Mouse (Mus musculus) embryo, embryonic 10.5 days (tissue): ENCODE data around the gene Olfr1417.
A peak's percentile ranks its signal among the peaks of the same experiment; 100 is the strongest.

Source experiments
- DNase-seq: peaks from one replicate; pipeline ENCODE4 v3.0.0-alpha.2; 2015; ENCODE audit warnings: low spot score

Olfr1417 gene

DNA sequence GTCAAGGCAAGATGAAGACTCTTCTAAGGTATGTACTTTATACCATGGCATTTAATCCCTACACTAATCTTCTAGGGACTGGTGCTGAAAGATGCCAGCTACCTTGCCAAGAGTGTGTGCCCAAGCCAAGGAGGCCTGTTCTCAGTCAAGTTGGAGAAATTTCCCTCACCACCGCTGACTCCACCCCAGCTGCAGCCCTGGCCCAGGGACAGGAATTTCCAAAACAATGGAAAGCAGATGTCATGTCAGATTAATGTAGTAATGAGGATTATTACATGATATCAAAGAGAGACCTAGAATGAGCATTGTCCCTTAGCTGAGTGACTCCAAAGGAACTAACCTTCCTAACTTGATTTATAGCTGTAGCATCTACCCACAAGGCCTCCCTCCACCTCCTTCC is 28.2 kb downstream of the Olfr1417 start:
- DNase-seq = no peak

DNA sequence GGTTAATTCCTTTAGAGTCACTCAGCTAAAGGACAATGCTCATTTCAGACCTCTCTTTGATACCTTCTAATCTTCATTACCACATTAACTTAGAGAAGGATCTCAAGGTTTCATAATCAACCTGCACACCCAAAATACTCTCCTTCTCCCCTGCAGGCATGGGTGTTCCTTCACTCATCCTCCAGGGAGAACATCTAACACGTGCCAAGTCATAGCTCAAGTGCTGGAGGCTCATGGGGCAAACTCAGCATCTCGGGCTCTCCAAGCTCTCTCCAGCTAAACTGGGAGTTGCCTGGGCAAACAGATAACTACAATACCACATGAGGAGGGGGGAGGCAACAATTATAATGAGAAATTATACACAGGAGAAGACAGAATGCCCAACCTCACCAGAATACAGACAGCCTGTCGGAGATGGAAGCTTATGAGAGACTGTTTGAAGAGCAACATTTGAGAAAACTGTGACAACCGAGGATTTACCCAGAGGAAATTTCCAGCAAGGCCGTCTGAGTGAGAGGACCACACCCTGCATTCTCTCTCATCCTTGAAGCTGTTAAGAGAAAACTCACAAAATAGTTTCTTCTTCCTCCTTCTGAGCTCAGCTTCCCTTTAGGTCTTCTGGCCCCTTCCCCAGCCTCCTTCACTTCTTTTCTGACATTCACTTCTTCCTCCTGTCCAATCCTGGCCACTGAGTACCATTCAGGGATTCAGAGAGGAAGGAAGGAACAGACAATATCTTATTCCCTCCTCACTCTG is 28.8 kb downstream of the Olfr1417 start:
- DNase-seq = no peak

DNA sequence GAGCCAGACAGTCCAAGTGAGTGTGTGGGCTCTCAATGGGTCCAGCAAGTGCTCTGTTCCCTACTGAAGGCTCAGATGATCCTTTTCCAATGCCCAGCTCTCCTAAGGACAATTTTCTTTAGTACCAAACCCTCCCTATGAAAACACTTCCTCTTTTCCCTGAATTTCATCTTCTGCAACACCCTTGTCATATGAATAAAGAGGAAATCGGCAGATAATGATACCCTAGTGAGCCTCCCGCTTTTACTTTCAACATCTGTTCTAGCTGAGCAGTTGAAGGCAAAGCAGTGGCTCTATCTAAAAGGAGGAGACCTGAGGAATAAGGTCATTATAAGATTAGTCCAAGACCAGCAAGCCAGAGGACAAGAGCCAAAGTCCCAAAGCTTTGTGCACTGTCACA is 30.6 kb downstream of the Olfr1417 start:
- DNase-seq = no peak

DNA sequence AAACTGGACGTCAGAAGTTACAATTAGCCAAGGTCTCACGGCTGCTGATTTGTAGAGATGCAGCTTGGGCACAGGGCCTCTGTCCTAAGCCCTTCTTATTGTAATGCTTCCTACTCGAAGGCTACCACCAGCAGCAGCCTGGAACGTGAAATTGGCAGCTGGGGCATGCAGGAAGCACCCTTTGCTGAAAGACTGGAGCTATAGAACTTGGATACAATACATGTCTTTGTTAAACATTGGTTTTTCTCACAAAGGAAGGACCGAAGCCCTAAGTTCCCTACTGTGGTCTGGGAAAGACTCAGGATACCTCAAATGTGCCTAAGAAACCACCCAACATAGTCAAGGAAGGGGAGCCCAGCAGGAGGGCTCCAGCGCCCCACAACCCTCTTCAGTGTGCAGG is 31.2 kb downstream of the Olfr1417 start:
- no peak for DNase-seq

DNA sequence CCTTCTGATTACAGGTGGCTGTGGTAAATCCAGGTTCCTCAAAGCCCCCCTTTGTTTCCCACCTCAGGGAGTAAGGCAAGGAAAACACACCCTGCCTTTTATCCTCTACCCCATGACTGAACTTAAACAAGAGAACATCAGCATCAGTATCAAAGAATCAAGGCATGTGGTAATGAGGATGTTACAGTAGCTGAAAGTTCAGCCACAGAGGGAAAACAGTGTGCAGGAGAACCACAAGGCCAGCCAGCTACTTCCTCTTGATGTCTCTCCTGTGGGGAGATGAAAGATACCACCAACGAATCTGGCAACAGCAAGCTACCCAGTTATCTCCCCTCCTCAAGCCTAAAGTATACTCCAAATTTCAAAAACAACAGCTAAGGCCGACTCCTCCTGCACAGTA is 31.8 kb downstream of the Olfr1417 start:
- DNase-seq = no peak

DNA sequence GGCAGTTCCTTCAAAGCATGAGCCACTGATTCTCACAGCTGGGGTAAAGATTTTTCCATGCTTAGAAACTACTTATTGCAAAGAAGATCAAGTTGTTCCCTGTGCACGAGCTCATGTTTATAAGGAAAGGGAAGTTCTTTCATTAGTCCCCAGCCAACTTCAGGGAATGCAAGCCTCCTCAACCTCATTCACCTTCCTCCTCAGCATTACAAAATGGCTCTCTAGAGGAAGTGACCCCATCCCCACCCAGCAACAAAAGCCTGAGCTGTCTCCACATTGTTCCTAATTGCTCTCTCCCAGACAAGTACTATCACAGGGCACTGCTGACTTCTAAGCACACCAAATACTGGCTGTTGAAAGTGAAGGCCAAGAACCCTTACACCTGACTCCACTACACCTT is 34.6 kb downstream of the Olfr1417 start:
- DNase-seq = no peak

DNA sequence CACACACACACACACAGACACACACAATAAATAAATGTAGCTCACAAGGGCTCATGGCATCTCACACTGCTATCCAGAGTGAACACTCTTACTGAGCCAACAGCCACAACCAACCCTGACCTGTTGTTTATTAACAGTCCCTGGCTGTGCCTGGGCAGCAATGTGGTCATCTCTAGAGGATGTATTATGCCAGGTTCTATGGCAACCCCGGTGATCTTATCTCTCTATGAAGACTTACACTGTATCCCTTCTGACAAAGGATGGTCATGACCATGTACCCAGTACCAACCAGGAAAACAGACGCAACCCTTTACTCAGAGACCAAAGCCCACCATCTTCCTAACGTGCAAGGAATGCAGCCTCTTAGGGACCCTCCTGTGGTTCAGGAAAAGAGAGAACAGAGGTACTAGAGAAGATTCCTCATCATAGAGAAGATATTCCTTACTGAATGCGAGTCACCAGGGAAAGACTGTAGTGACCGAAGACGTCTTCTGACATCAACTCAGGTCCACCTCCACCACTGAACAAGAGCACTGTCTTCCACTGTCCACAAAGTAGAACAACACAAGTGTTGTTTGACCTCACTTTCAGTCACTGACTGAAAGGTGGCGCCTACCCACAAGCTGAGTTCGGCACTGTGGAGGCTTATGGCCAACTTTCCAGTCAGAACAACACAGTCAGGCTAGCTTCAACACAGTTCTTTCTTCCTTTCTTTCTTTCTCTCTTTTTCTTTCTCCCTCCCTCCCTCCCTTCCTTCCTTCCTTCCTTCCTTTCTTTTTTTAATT is 38.3 kb downstream of the Olfr1417 start:
- DNase-seq = no peak

DNA sequence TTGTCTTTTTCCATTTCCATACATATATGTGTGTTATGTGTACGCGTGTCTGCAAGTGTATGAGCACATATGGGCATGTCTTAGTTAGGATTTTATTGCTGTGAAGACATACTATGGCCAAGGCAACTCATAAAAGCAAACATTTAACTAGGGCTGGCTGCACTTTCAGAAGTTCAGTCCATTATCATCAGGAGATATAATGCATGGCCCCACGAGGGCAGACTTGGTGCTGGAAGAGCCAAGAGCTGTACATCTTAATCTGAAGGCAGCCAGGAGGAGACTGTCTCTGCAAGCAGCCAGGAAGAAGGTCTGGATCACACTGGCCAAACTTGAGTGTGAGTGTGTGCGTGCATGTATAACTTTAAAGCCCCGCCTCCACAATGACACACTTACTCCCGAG is 44.6 kb downstream of the Olfr1417 start:
- no peak for DNase-seq

DNA sequence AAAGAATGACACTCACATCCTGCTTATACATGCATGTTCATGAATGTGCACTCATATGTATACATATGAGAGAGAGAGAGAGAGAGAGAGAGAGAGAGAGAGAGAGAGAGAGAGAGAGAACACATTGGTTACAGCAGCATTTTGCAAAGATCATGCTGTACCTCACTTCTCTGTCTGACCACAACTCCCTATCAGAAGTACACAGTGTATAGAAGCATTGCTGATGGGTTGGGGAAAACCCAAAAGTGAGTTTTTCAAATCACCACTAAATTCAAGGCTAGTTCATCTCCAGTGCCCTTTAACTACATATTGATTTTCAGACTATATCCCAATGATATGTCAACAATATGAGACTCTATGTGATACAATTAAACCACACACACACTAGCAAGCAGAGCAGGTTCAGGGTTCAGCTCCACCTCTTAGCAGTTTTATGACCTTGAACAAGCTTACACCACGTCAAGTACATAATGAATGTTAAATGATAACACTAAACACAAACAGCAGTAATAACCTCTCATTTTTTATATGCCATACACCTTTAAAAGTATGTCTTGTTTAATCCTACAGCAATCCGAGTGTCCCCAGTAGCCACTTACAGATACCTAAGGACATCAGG is 45.2 kb downstream of the Olfr1417 start:
- no peak for DNase-seq

DNA sequence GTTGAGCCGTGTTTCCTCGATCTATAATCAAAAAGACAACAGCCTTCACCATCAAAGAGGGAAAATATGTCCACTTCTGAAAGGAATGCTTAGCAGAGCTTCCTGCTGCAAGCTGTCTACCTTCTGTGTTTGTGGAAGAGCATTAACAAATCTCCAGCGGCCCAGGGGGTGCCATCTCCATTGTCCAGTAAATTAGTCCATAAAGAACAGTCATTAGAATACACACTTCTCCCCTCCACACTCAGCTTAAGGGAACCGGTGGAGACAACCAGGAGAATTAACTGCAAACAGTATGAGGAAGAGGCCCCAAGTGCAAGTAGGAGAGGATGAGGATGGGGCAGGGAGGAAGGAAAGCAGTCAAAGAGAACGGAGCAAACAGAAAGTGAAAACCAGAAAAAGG is 47.2 kb downstream of the Olfr1417 start:
- DNase-seq = no peak

DNA sequence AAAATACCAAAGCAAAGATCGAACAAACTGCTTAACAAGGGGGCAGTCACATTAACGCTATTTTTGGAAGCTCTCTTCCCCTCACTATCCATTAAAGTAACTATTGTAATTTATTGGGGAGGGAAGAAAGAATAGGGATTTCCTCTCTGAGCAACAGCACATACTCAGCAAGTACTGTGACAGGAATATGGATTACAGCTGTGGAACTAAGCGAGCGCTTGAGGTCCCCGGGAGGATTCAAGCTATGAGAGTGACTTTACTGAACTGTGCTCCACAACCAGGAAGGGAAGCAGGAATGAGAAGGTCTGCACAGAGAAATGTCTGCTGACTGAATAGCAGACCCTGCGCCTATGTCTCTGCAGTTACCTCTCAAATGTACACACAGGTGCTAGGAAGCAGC is 50.1 kb downstream of the Olfr1417 start:
- no peak for DNase-seq

DNA sequence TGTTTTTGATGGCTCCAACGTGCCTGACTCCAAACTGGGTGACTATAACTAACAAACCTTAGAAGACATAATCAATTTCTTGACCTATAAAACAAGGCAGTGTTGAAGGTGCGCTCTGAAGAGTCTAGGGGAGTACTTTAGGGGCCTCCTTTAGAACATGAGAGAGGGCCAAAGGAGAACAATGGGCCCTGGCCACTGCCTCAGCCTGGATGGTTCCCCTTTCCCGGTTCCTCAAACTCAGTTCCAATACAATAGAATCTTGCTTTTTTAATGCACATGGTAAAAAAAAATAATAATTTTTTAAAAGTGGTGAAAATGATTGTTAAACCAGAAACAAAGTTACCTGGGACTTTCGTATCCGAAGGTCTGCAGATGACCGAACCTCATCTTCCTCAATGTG is 51.2 kb downstream of the Olfr1417 start:
- DNase-seq = no peak

DNA sequence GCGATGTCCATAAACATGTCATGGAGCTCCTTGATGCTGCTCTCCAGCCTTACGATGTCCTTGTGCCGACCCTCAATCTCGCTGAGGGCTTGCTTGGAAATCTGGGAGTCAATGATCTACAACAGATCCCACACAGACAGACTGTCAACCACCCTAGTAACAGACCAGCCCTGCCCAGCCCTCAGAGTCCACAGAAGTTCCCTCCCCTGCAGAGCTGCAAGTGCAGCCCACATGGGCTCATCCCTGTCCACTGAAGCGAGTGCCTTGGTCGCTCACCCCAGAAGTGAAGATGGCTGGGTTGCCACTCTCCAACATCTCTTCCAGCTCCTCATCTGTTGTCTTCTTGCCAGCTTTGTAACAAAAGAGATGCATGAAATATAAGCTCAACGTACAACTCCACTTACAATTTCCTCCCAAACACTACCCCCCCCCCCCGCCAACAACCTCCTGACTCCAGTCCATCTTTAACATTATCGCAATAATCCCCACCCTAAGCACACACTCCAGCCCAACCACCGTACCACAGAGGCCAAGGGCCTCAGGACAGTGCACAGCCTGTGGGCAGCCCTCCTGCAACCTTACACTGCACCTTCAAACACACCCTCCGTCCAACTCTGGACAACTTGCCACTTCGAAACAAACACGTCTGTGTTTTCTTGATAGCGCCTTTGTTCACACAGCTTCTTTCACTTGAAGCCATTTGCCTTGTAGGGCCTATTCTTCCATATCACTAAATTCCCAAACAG is 53.4 kb downstream of the Olfr1417 start:
- DNase-seq = no peak

DNA sequence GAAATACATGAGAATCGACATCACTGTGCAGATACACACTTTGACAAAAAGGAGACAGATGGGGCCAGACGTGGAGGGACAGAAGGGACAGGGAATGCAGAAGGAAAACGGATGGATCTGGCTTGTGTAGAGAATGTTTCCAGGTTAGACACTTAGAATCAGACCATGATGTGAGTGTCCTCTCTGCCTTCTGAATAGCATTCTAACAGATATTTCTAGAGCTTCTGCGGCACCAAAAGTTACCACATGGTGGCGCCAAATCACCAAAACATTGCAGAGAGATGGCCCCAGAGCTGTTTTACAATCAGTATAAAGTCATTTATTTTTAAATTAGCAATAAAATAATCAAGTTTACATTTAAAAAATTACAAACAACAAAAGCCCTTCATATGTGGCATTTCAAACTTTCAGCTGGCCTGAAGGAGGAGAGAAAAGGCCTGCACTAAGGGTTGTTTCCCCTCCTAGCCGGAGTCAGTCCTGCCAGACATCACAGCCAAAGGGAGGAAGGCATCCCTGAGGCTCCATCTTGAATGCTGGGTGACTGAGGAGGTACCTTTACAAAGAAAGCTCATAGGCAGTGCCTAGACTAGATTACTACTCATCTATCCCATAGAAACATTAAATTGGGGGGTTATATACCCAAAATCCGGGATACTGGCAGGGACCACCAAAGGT is 61.7 kb downstream of the Olfr1417 start:
- peak; percentile 82 for DNase-seq
